Mouse (Mus musculus): ENCODE results near the gene Ankrd33b.

Ankrd33b gene

DNA sequence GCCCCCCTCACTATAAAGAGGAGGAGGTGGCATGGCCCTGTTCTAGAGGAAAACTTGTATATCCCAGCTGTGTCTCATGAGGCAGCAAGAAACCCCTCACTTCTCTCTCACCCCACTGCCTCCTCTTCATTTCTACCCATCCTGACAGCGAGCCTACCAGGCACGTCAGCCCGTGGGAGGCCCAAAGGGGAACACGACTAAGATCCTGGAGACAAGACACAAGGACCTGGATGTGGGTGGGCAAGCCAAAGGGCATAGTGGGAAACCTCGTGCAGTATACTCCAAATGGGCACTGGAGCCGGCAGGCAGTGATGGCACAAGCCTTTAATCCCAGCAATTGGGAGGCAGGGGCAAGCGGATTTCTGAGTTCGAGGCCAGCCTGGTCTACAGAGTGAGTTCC lies 1.0 kb upstream of the Ankrd33b start:
- no peak for DNase-seq (ENCODE audit: low spot score in 2 of 2)

DNA sequence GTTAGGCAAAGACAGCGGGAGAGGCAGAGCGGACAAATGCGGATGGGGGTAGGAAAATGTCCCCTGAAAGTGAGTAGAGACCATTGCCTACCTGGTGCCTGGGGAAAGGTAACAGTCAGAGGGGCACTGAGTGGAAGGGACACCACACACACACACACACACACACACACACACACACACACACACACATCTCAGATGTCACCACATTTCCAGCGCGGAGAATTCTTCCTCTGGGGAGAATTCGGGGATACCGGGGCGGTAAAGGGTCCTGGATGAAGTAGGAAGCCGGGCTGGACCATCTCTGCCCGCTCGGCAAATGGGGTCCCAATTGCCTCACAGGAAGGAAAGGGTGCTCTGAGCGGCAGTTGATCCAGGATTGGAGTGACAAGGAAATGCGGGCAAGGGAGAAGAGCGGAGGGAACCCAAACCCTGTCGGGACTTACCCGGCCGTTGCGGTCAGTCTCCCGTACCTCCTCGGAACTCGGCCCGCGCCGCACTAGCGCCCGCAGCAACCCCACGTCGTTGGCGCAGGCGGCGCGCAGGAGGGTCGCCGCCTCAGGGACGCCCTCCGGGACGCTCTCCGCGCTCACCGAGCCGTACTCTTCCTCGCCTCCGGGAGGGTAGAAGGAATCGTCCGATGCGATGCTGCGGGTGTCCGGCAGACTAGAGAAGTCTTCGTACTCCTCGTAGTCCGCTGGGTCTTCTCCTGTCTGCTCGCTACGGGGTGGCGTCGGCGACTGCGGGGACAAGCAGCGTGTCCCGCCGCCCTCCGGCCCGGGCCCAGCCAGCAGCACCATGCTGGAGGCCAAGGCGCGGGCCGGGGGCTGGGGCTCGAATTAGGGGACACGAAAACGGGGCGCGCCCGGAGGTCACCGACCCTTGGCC lies 688 bp downstream of the Ankrd33b start:
- DNase-seq (ENCODE audit: low spot score in 2 of 2), result peak; percentile 12 to 22

- peak in 1 of 2 experiments; percentile 17 for DNase-seq (ENCODE audit: low spot score in 2 of 2)
Measured at GRCm38 (mm10) chr15:31365720-31366591, 1.6 kb downstream of the Ankrd33b start.

GRCm38 (mm10) chr15:31365041-31365719 lies 2.3 kb downstream of the Ankrd33b start:
- peak in 1 of 2 experiments; percentile 23 for DNase-seq (ENCODE audit: low spot score in 2 of 2)

DNA sequence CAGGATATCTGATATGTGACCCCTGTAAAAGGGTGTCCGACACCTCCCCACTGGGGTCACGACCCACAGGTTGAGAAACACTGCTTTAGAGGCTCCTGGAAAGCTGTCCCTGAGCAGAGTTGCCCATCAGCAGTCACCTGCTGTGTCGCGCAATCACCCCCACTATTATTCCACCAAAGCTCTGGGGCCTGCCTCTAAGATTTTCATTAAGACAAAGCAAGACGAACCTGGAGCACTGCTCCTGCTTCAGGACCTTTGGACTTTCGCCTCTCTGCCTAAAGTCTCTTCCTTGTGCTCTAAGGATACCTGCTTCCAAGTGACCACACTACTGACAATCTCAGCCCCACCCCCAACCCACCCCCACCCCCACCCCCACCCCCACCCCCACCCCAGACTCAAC lies 3.1 kb downstream of the Ankrd33b start:
- no peak for DNase-seq (ENCODE audit: low spot score in 2 of 2)

GRCm38 (mm10) chr15:31363981-31364361 lies 3.6 kb downstream of the Ankrd33b start:
- no peak for DNase-seq (ENCODE audit: low spot score in 2 of 2)

DNA sequence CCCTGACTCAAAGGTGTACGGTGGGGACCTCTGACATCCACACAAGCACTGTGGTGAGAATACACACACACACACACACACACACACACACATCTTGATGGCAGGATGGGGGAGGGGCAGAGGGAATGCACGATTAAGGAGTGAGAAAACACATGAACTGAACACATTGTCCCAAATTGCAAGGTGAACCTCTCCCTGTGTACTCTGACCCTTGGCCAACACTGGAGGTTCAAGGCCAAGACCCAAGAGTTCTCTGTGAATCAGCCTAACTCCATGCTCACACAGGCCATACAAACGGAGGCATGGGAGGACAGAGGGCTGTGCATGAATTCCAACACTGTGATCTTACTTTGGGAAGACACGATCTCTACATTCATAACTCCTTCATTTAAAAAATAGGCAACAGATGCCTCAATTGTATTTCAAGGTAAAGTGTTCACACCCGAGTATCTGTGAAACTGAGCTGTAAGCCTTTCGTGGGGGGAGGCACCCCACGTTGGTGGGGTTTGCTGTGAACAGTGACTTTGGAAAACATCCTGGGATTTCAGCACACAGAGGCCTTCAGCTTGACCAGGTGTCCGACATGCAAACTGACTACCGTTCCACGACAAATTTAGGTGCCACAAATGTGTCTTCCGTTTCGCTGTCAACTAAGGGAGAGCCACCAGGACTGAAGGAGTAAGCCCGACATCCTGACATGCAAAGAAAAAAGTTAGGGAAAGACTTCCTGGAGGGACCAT lies 4.1 kb downstream of the Ankrd33b start:
- DNase-seq (ENCODE audit: low spot score in 2 of 2), result no peak

DNA sequence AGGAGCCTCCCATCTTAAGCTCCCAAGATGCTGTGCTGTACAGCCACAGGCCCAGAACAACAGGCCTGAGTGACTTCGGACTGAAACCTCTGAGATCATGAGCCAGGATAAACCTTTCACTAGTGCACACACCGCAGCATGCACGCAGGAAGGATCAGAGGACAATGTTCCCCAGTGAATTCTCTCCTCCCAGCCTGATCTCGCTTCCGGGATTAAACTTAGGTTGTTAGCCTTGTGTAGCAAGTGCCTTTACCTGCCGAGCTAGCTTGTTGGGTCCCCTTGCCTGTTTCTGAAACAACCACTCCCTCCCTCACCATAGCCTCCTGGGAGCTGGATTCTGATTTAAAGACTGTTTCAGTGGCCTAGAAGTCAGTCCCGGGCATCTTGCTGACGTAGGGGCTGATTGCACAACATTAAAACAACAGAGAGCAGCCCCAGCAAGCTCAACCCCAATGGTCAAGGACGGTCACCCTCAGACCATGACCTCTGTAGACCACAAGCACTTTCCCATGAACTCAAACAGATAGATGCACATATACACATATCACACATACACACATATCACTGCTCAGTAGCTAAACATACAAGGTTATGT lies 6.2 kb downstream of the Ankrd33b start:
- no peak for DNase-seq (ENCODE audit: low spot score in 2 of 2)

- no peak for DNase-seq (ENCODE audit: low spot score in 2 of 2)
Measured at GRCm38 (mm10) chr15:31360593-31360992, 6.9 kb downstream of the Ankrd33b start.

DNA sequence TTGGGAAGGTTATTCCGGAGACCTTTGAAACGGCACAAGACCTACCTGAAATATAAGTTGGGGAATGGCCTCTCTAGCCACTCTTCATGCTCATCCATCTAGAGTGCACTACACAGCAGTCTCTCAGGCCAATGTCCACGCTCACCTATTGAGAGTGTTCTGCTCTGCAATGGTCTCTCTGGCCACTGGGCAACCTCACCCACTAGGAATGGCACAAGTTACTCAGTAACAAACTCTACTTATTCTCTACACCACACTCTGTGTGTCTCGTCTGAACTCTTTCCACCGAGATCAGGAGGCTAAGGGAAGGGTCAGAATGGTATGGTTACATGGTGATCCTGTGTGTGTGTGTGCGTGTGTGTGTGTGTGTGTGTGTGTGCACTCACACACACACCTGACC lies 7.7 kb downstream of the Ankrd33b start:
- DNase-seq (ENCODE audit: low spot score in 2 of 2), result no peak

GRCm38 (mm10) chr15:31352494-31353279 lies 14.8 kb downstream of the Ankrd33b start:
- DNase-seq (ENCODE audit: low spot score in 2 of 2), result no peak

- DNase-seq (ENCODE audit: low spot score in 2 of 2), result no peak
Measured at GRCm38 (mm10) chr15:31349810-31350341, 17.6 kb downstream of the Ankrd33b start.

GRCm38 (mm10) chr15:31349046-31349445 lies 18.5 kb downstream of the Ankrd33b start:
- no peak for DNase-seq (ENCODE audit: low spot score in 2 of 2)

GRCm38 (mm10) chr15:31348241-31348640 lies 19.3 kb downstream of the Ankrd33b start:
- DNase-seq (ENCODE audit: low spot score in 2 of 2), result no peak

DNA sequence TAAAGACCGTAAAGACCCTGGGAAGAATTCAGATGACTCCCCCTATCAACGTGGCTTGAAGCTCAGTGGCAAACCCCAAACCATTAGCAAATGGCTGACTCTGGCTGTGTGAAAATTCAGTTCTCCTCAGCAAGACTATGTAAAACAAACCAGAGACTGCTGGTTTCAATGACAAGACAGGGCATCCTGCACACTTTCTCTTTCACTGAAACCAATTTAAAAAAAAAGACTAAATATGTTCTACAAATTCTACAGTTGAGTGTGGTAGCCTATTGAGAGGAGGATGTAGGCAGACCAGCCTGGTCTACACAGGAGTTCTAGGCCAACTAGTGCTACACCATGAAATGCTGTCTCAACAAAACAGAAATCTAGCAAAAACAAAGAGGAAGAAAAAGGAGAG lies 21.0 kb downstream of the Ankrd33b start:
- DNase-seq (ENCODE audit: low spot score in 2 of 2), result no peak

- no peak for DNase-seq (ENCODE audit: low spot score in 2 of 2)
Measured at GRCm38 (mm10) chr15:31345366-31345765, 22.2 kb downstream of the Ankrd33b start.

DNA sequence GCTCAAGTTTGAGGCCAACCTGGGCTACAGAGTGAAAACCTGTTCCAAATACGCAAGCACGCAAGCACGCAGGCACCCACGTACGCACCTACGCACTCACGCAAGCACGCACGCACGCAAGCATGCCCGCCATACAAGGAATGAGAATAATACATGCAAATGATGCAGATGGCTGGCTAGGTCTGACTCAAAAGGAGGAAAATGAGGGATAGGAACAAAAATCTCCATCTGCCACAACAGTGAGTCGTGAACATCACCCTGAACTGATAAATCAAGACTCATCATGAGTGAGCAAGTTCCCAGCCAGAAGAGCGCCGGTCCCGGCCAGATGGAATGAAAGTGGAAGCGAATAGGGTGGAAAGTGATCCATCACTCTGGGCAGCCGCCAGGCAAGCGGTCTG lies 22.7 kb downstream of the Ankrd33b start:
- DNase-seq (ENCODE audit: low spot score in 2 of 2), result no peak

GRCm38 (mm10) chr15:31343602-31344001 lies 23.9 kb downstream of the Ankrd33b start:
- DNase-seq (ENCODE audit: low spot score in 2 of 2), result no peak

GRCm38 (mm10) chr15:31342496-31342901 lies 25.0 kb downstream of the Ankrd33b start:
- DNase-seq (ENCODE audit: low spot score in 2 of 2), result no peak

DNA sequence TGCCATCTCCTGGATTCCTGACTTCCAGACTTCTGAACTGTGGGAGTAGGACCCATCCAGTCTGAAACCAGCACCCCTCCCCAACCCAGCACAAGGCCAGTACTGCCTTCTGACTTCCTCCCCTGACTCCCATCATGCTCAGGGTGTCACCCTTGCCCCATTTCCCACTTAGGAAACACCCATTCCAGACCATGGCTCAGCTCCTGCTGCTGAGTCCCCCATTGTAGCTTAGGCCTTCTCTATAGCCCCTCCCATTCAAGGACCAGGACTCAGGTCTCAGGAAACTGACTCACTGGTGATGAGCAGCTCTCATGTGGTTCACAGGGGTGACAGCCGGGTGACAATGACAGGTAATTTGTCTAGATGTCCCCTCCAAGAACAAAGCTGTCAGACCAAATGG lies 25.5 kb downstream of the Ankrd33b start:
- DNase-seq (ENCODE audit: low spot score in 2 of 2), result no peak
